Mouse (Mus musculus): ENCODE measurements around the gene Rrp1. TPM values are rescaled to one million over a fixed set of nuclear protein-coding genes. Genes with fewer than 3 reads are reported as not detected.
"Not testable (repeated sequence)": the region's sequence is repeated elsewhere in the genome, so short reads cannot be mapped to it uniquely, and the experiment has no call there.

The Rrp1 gene
- total and polyA plus RNA-seq, 3 experiments, result 273 to 417 TPM; not detected in 1

- peak; percentile 75 for DNase-seq (ENCODE audit: low read depth, low spot score)
- not testable (repeated sequence) for H3K9me3 ChIP-seq (replicated peaks; ENCODE audit: insufficient read depth, low read length); H3K27me3 ChIP-seq (ENCODE audit: control insufficient read depth in 1 of 2, insufficient read depth in 2 of 2, low read length in 2 of 2); H3K27ac ChIP-seq (ENCODE audit: control insufficient read depth, low read depth, low read length); H3K9ac ChIP-seq (ENCODE audit: control insufficient read depth, low read depth, low read length, poor library complexity, severe bottlenecking); H3K4me3 ChIP-seq (ENCODE audit: control insufficient read depth in 1 of 2, insufficient read depth in 1 of 2, low read depth in 2 of 2, low read length in 2 of 2); H3K4me1 ChIP-seq (ENCODE audit: control insufficient read depth in 1 of 2, insufficient read depth in 2 of 2, low read length in 2 of 2); H3K36me3 ChIP-seq (ENCODE audit: control insufficient read depth in 1 of 2, insufficient read depth in 2 of 2, low read length in 2 of 2)
- TF ChIP-seq MYC (IDR thresholded peaks at IDR 0.05; ENCODE audit: low read depth, low read length) (0 out of 2 replicates have a peak, but pooled peaks have one; percentile 26), POLR2A (IDR thresholded peaks at IDR 0.05; ENCODE audit: control insufficient read depth in 1 of 2, insufficient read depth in 1 of 2, low read depth in 1 of 2, low read length in 2 of 2, poor library complexity in 1 of 2) (peak in 1 of 2 experiments; percentile 26; a peak in 1 of 4 replicates), TBP (IDR thresholded peaks at IDR 0.05; ENCODE audit: low read depth, low read length) (peak; percentile 96), ZNF384 (IDR thresholded peaks at IDR 0.05; ENCODE audit: low read depth, low read length) (peak; percentile 7; the same call in 1 of the 2 replicates)
- peaks cover 23% of the 10 kb centered on the region for H3K79me2 ChIP-seq (ENCODE audit: control insufficient read depth, insufficient read depth, low read length, poor library complexity)
Measured at GRCm38 (mm10) chr10:78414936-78415335, 2.1 kb upstream of the Rrp1 start.

- Histone ChIP-seq H3K79me2 (ENCODE audit: control insufficient read depth, insufficient read depth, low read length, poor library complexity) (peaks cover 25% of the 10 kb centered on the region), H3K4me1 (ENCODE audit: control insufficient read depth in 1 of 2, insufficient read depth in 2 of 2, low read length in 2 of 2) (no peaks in the 10 kb centered on the region; a peak in 1 of 4 replicates), H3K4me3 (ENCODE audit: control insufficient read depth in 1 of 2, insufficient read depth in 1 of 2, low read depth in 2 of 2, low read length in 2 of 2) (peak overlapping the region in 1 of 2 experiments; percentile 90; a peak in 1 of 4 replicates), H3K36me3 (ENCODE audit: control insufficient read depth in 1 of 2, insufficient read depth in 2 of 2, low read length in 2 of 2) (peaks cover 2% of the 10 kb centered on the region in 2 experiments; a peak in 1 of 4 replicates), H3K27me3 (ENCODE audit: control insufficient read depth in 1 of 2, insufficient read depth in 2 of 2, low read length in 2 of 2) (no peaks in the 10 kb centered on the region), H3K27ac (ENCODE audit: control insufficient read depth, low read depth, low read length) (no peak overlapping the region), H3K9me3 (replicated peaks; ENCODE audit: insufficient read depth, low read length) (no peaks in the 10 kb centered on the region), H3K9ac (ENCODE audit: control insufficient read depth, low read depth, low read length, poor library complexity, severe bottlenecking) (no peak overlapping the region)
- TF ChIP-seq MAX (IDR thresholded peaks at IDR 0.05; ENCODE audit: low read length) (no peak), TBP (IDR thresholded peaks at IDR 0.05; ENCODE audit: low read depth, low read length) (no peak), JUND (IDR thresholded peaks at IDR 0.05; ENCODE audit: low read depth, low read length) (no peak), USF1 (IDR thresholded peaks at IDR 0.05; ENCODE audit: low read depth, low read length) (no peak), KAT2A (conservative IDR thresholded peaks at IDR 0.05; ENCODE audit: low read depth, low read length) (no peak), E2F4 (IDR thresholded peaks at IDR 0.05; ENCODE audit: borderline replicate concordance, low read depth, low read length) (0 out of 2 replicates have a peak, but pooled peaks have one; percentile 41)
- DNase-seq (ENCODE audit: low read depth, low spot score), result no peak
Measured at GRCm38 (mm10) chr10:78413152-78413520, 293 bp upstream of the Rrp1 start.

- H3K27ac ChIP-seq (ENCODE audit: control insufficient read depth, low read depth, low read length), result no peak overlapping the region
Measured at GRCm38 (mm10) chr10:78411851-78412250, 992 bp downstream of the Rrp1 start.

More at GRCm38 (mm10) chr10:78411851-78412250, 992 bp downstream of the Rrp1 start:
- Histone ChIP-seq H3K4me1 (ENCODE audit: control insufficient read depth in 1 of 2, insufficient read depth in 2 of 2, low read length in 2 of 2) (peaks cover 0 to 8% of the 10 kb centered on the region in 2 experiments; a peak in 2 of 4 replicates), H3K27me3 (ENCODE audit: control insufficient read depth in 1 of 2, insufficient read depth in 2 of 2, low read length in 2 of 2) (no peaks in the 10 kb centered on the region), H3K9ac (ENCODE audit: control insufficient read depth, low read depth, low read length, poor library complexity, severe bottlenecking) (peak overlapping the region; percentile 81), H3K9me3 (replicated peaks; ENCODE audit: insufficient read depth, low read length) (no peaks in the 10 kb centered on the region), H3K4me3 (ENCODE audit: control insufficient read depth in 1 of 2, insufficient read depth in 1 of 2, low read depth in 2 of 2, low read length in 2 of 2) (peak overlapping the region; percentile 89 to 90), H3K36me3 (ENCODE audit: control insufficient read depth in 1 of 2, insufficient read depth in 2 of 2, low read length in 2 of 2) (peaks cover 4 to 12% of the 10 kb centered on the region in 2 experiments; a peak in 3 of 4 replicates), H3K79me2 (ENCODE audit: control insufficient read depth, insufficient read depth, low read length, poor library complexity) (peaks cover 25% of the 10 kb centered on the region)
- DNase-seq (ENCODE audit: low read depth, low spot score), result peak; percentile 43
- TF ChIP-seq CHD1 (IDR thresholded peaks at IDR 0.05; ENCODE audit: low read depth, low read length), result no peak
- TF ChIP-seq ZMIZ1 (IDR thresholded peaks at IDR 0.05; ENCODE audit: low read depth, low read length), result no peak
- no peak for TF ChIP-seq KAT2A (conservative IDR thresholded peaks at IDR 0.05; ENCODE audit: low read depth, low read length)
- TF ChIP-seq MYB (IDR thresholded peaks at IDR 0.05; ENCODE audit: low read depth, low read length), result no peak
- TF ChIP-seq ETS1 (IDR thresholded peaks at IDR 0.05; ENCODE audit: low read depth, low read length), result no peak
- no peak for TF ChIP-seq ZKSCAN1 (IDR thresholded peaks at IDR 0.05; ENCODE audit: low read depth, low read length)
